Mouse (Mus musculus) layer of hippocampus, adult 9-11 months (tissue): Measurements from ENCODE around the gene Fam3b.

Source experiments
- DNase-seq: peaks from one replicate; pipeline ENCODE4 v3.0.0; 2022

The Fam3b gene

GRCm38 (mm10) chr16:97478655-97479054 is 36.0 kb downstream of the Fam3b start:
- no peak for DNase-seq

- no peak for DNase-seq
These were observed 38.1 kb downstream of the Fam3b start for GRCm38 (mm10) chr16:97476524-97476923.

GRCm38 (mm10) chr16:97475581-97475980 is 39.0 kb downstream of the Fam3b start:
- DNase-seq: no peak

GRCm38 (mm10) chr16:97474671-97475070 is 39.9 kb downstream of the Fam3b start:
- DNase-seq: no peak

GRCm38 (mm10) chr16:97467993-97468791 is 46.4 kb downstream of the Fam3b start:
- no peak for DNase-seq

- DNase-seq: no peak
These were observed 47.1 kb downstream of the Fam3b start for GRCm38 (mm10) chr16:97467472-97467871.

- DNase-seq: no peak
These were observed 48.2 kb downstream of the Fam3b start for GRCm38 (mm10) chr16:97466182-97466957.

- DNase-seq: no peak
These were observed 52.0 kb downstream of the Fam3b start, which contains the start of gene Mx1 for GRCm38 (mm10) chr16:97462481-97463181. Gene Mx1 (minus strand): TSS chr16:97462907.

- DNase-seq: no peak
These were observed 53.3 kb downstream of the Fam3b start for GRCm38 (mm10) chr16:97461271-97461670.

GRCm38 (mm10) chr16:97459831-97460230 is 54.8 kb downstream of the Fam3b start:
- no peak for DNase-seq

- no peak for DNase-seq
These were observed 67.2 kb downstream of the Fam3b start for GRCm38 (mm10) chr16:97447386-97447785.

GRCm38 (mm10) chr16:97443670-97444263 is 70.8 kb downstream of the Fam3b start:
- DNase-seq: no peak

- DNase-seq: no peak
These were observed 72.6 kb downstream of the Fam3b start for GRCm38 (mm10) chr16:97441967-97442366.

- no peak for DNase-seq
These were observed 76.4 kb downstream of the Fam3b start for GRCm38 (mm10) chr16:97438191-97438590.

- DNase-seq: no peak
These were observed 77.1 kb downstream of the Fam3b start for GRCm38 (mm10) chr16:97437448-97438056.

GRCm38 (mm10) chr16:97434206-97434605 is 80.4 kb downstream of the Fam3b start:
- no peak for DNase-seq

GRCm38 (mm10) chr16:97431328-97431727 is 83.3 kb downstream of the Fam3b start:
- no peak for DNase-seq

- DNase-seq: no peak
These were observed 84.5 kb downstream of the Fam3b start for GRCm38 (mm10) chr16:97430091-97430490.

- DNase-seq: no peak
These were observed 86.6 kb downstream of the Fam3b start for GRCm38 (mm10) chr16:97428026-97428425.

- no peak for DNase-seq
These were observed 91.0 kb downstream of the Fam3b start for GRCm38 (mm10) chr16:97423627-97424026.

GRCm38 (mm10) chr16:97421671-97422070 is 92.9 kb downstream of the Fam3b start:
- DNase-seq: peak; percentile 21
